Mouse (Mus musculus) myocyte (in vitro differentiated cells): ENCODE data around the gene Ece2. TPM values are rescaled to one million over a fixed set of nuclear protein-coding genes. Genes with fewer than 3 reads are reported as not detected.

Experiments used
- H3K27me3 ChIP-seq: one replicate; pipeline ENCODE4 v1.6.1; 2011; ENCODE audit not compliant: control insufficient read depth, insufficient read depth, insufficient read length
- H3K36me3 ChIP-seq: one replicate; pipeline ENCODE4 v1.6.1; 2011; ENCODE audit not compliant: control insufficient read depth, insufficient read depth
- H3K4me2 ChIP-seq: one replicate; pipeline ENCODE4 v1.6.1; 2011; ENCODE audit warnings: low read depth, control low read depth
- H3K4me3 ChIP-seq: one replicate; pipeline ENCODE4 v1.5.1; 2011; ENCODE audit warnings: mild to moderate bottlenecking, control low read depth, moderate library complexity
- H3K79me2 ChIP-seq: one replicate; pipeline ENCODE4 v1.6.1; 2011; ENCODE audit not compliant: control insufficient read depth, insufficient read depth
- H3ac ChIP-seq: one replicate; pipeline ENCODE4 v1.6.1; 2011; ENCODE audit not compliant: control insufficient read depth, insufficient read length
- CEBPB ChIP-seq: IDR thresholded peaks from 2 replicates; pipeline ENCODE4 v1.6.1; 2011; ENCODE audit warnings: mild to moderate bottlenecking, moderate library complexity; ENCODE audit not compliant: poor library complexity, insufficient read depth, severe bottlenecking
- E2F4 ChIP-seq: IDR thresholded peaks from one replicate; pipeline ENCODE4 v1.6.1; 2011; ENCODE audit warnings: mild to moderate bottlenecking, control low read depth, moderate library complexity; ENCODE audit not compliant: insufficient read depth
- MAX ChIP-seq: IDR thresholded peaks from one replicate; pipeline ENCODE4 v1.6.1; 2011; ENCODE audit warnings: low read depth, mild to moderate bottlenecking, control low read depth
- MYOD1 ChIP-seq, 3 experiments: IDR thresholded peaks; one replicate each; pipeline ENCODE4 v1.6.1; 2011; ENCODE audit warnings: control low read depth in 2 of 3, low read depth in 2 of 3, mild to moderate bottlenecking in 2 of 3, moderate library complexity in 1 of 3; ENCODE audit not compliant: insufficient read length in 2 of 3, control insufficient read depth in 1 of 3
- MYOG ChIP-seq, 3 experiments: IDR thresholded peaks; one replicate each; pipeline ENCODE4 v1.6.1; 2011; ENCODE audit warnings: control low read depth in 2 of 3, low read depth in 2 of 3, mild to moderate bottlenecking in 2 of 3; ENCODE audit not compliant: insufficient read length in 2 of 3, control insufficient read depth in 1 of 3, insufficient read depth in 1 of 3
- POLR2A ChIP-seq: IDR thresholded peaks from one replicate; pipeline ENCODE4 v1.6.1; 2011; ENCODE audit warnings: low read depth, mild to moderate bottlenecking, control low read depth, moderate library complexity; ENCODE audit not compliant: insufficient read length
- POLR2AphosphoS2 ChIP-seq: IDR thresholded peaks from one replicate; pipeline ENCODE4 v1.6.1; 2011; ENCODE audit warnings: low read depth, control low read depth; ENCODE audit not compliant: insufficient read length
- REST ChIP-seq: IDR thresholded peaks from one replicate; pipeline ENCODE4 v1.6.1; 2011; ENCODE audit warnings: mild to moderate bottlenecking, control low read depth, moderate library complexity; ENCODE audit not compliant: insufficient read depth, insufficient read length
- SRF ChIP-seq: IDR thresholded peaks from one replicate; pipeline ENCODE4 v1.6.1; 2011; ENCODE audit warnings: low read depth; ENCODE audit not compliant: control insufficient read depth, insufficient read length
- TCF12 ChIP-seq: IDR thresholded peaks from one replicate; pipeline ENCODE4 v1.6.1; 2011; ENCODE audit warnings: mild to moderate bottlenecking, control low read depth; ENCODE audit not compliant: poor library complexity, insufficient read depth, severe bottlenecking
- TCF3 ChIP-seq: IDR thresholded peaks from one replicate; pipeline ENCODE4 v1.6.1; 2011; ENCODE audit warnings: low read depth, control low read depth; ENCODE audit not compliant: insufficient read length
- USF1 ChIP-seq: IDR thresholded peaks from one replicate; pipeline ENCODE4 v1.6.1; 2011; ENCODE audit warnings: low read depth, mild to moderate bottlenecking, control low read depth, moderate library complexity
- polyA plus RNA-seq: library from polyadenylated mRNA; unstranded; fragments of >200 nt; fragmentation: generic; extraction: Trizol; gene quantifications from one replicate; pipeline ENCODE4 v1.2.1, GENCODE M21; 2012; ENCODE audit warnings: missing spikeins

The Ece2 gene
- polyA plus RNA-seq, 1 experiment: 2.6 TPM

DNA sequence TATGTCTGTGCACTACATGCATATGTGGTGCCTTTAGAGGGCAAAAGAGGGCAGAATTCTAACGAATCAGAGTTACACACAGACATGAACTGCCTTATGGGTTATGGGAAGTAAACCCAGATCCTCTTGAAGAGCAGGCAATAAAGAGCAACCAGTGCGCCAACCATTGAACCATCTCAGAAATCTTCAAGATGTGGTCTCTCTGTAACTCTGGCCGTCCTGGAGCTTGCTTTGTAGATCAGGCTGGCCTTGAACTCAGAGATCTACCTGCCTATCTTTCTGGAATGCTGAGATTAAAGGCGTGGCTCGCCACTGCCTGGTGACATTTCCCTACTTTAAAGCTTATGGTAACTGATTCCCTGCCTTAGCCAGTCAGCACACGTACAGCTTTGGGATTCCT, 42.3 kb downstream of the Ece2 start:
- TF ChIP-seq MYOD1 (IDR thresholded peaks at IDR 0.05; ENCODE audit: control insufficient read depth in 1 of 3, insufficient read length in 2 of 3, low read depth in 2 of 3): no peak
- no peak for TF ChIP-seq MYOG (IDR thresholded peaks at IDR 0.05; ENCODE audit: control insufficient read depth in 1 of 3, insufficient read depth in 1 of 3, insufficient read length in 2 of 3, low read depth in 2 of 3)
- TF ChIP-seq TCF3: no peak
- no peak for TF ChIP-seq POLR2AphosphoS2
- Histone ChIP-seq H3K36me3 (peaks cover 9% of the 10 kb centered on the region), H3ac (no peak overlapping the region), H3K27me3 (no peaks in the 10 kb centered on the region), H3K4me3 (peak overlapping the region; percentile 81), H3K79me2 (peaks cover 39% of the 10 kb centered on the region), H3K4me2 (peak overlapping the region; percentile 87)

DNA sequence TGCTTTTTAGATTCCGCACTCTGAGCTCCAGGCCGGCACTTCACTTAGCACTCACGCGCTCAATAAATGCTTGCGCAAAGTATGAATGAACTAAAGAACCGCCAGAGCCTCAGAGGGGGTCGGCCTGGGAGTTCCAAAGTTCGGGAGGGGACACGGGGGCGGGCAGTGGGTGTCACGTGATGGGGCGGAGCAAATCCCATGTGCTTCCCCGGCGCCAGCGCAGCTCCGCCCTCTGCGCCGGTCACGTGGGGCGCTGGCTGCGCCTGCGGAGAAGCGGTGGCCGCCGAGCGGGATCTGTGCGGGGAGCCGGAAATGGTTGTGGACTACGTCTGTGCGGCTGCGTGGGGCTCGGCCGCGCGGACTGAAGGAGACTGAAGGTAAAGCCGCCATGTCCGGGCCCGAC, 42.9 kb downstream of the Ece2 start:
- peaks cover 9% of the 10 kb centered on the region for H3K36me3 ChIP-seq
- peak overlapping the region; percentile 81 for H3K4me3 ChIP-seq
- TF ChIP-seq SRF: peak; percentile 34
- TF ChIP-seq MYOD1 (IDR thresholded peaks at IDR 0.05; ENCODE audit: control insufficient read depth in 1 of 3, insufficient read length in 2 of 3, low read depth in 2 of 3): peak in 1 of 3 experiments; percentile 27
- TF ChIP-seq CEBPB: no peak
- no peak for TF ChIP-seq TCF3
- peak; percentile 99 for TF ChIP-seq USF1
- TF ChIP-seq MAX: no peak
- TF ChIP-seq POLR2A: peak; percentile 91
- TF ChIP-seq POLR2AphosphoS2: peak; percentile 82
- no peak for TF ChIP-seq REST
- peak in 1 of 3 experiments; percentile 17 for TF ChIP-seq MYOG (IDR thresholded peaks at IDR 0.05; ENCODE audit: control insufficient read depth in 1 of 3, insufficient read depth in 1 of 3, insufficient read length in 2 of 3, low read depth in 2 of 3)
- no peak for TF ChIP-seq TCF12
- TF ChIP-seq E2F4: no peak

DNA sequence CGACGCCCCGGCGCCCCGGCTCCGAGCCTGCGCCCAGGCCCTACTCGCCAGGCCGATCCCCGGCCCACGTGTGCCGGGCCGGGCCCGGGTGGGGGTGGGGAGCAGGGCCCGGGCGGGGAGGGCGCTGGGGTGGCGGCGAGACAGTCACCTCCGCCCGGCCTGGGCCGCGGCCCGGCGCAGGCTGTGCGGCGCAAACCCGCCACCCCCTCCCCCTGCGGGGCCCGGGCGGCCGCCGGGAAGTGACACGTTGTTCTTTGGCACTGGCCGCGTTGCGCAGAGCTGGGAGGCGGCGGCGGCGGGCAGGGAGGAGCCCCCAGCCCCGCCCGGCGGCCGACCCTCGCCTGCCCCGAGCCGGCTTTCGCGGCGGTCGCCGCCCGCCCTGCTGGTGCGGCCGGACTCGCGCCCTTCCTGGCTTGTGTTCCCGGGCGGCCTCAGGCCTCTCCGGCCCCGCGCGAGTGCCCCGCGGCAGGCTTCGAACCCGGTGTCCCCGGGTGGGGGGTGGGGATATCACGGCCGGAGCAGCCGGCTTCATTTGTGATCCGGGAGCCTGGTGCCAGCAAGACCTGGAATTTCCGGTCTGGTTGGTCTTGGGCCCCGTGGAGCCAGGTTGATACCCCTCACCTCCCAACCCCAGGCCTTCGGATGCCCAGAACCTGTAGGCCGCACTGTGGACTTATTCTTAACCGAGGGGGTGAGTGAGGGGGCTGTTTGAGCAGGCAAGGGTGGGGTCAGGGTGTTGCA, 43.5 kb downstream of the Ece2 start:
- TF ChIP-seq SRF (no peak), E2F4 (no peak), TCF3 (no peak), POLR2A (no peak), TCF12 (no peak), MYOG (IDR thresholded peaks at IDR 0.05; ENCODE audit: control insufficient read depth in 1 of 3, insufficient read depth in 1 of 3, insufficient read length in 2 of 3, low read depth in 2 of 3) (no peak), REST (no peak), MYOD1 (IDR thresholded peaks at IDR 0.05; ENCODE audit: control insufficient read depth in 1 of 3, insufficient read length in 2 of 3, low read depth in 2 of 3) (no peak), MAX (no peak), CEBPB (no peak), POLR2AphosphoS2 (no peak)

More for the DNA sequence above, 42.9 kb downstream of the Ece2 start:
- H3K79me2 ChIP-seq: peaks cover 44% of the 10 kb centered on the region
- H3K4me2 ChIP-seq: peak overlapping the region; percentile 87
- peak overlapping the region; percentile 86 for H3ac ChIP-seq
- H3K27me3 ChIP-seq: no peaks in the 10 kb centered on the region

DNA sequence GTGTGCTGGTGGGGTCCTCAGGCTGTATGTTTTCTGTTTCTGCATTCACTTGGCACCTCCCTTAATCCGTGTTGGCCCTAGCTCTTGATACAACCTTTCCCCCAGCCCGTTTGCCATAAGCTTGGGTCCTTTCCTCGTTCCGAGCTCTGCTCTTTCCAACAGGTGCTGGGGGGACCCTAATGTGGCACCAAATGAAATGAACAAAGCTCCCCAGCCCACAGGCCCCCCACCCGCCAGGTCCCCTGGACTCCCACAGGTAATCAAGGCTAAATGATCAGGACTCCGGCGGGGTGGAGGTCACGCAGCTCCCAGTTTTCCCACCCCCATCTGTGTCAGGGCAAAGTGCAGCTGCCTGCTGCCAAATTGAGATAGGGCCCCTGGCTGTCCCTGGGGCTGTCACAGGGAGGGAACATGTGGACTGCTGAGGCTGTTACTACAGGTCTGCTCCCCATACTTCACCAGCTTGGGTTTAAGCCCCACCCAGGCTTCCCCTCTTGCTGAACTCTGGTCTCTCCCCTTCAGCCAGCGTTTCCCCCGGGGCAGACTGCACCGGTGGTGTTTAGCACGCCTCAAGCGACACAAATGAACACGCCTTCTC, 44.2 kb downstream of the Ece2 start:
- peak overlapping the region; percentile 95 for H3K4me2 ChIP-seq
- H3ac ChIP-seq: peak overlapping the region; percentile 86
- TF ChIP-seq REST (no peak), MYOG (IDR thresholded peaks at IDR 0.05; ENCODE audit: control insufficient read depth in 1 of 3, insufficient read depth in 1 of 3, insufficient read length in 2 of 3, low read depth in 2 of 3) (peak in 1 of 3 experiments; percentile 17)
- H3K4me3 ChIP-seq: peak overlapping the region; percentile 81
- peaks cover 50% of the 10 kb centered on the region for H3K79me2 ChIP-seq
- H3K36me3 ChIP-seq: peaks cover 14% of the 10 kb centered on the region
- H3K27me3 ChIP-seq: no peaks in the 10 kb centered on the region

More for the DNA sequence above, 43.5 kb downstream of the Ece2 start:
- Histone ChIP-seq H3K79me2 (peaks cover 44% of the 10 kb centered on the region), H3K4me2 (peak overlapping the region; percentile 95), H3K36me3 (peaks cover 9% of the 10 kb centered on the region), H3K4me3 (peak overlapping the region; percentile 81), H3K27me3 (no peaks in the 10 kb centered on the region), H3ac (peak overlapping the region; percentile 86)

DNA sequence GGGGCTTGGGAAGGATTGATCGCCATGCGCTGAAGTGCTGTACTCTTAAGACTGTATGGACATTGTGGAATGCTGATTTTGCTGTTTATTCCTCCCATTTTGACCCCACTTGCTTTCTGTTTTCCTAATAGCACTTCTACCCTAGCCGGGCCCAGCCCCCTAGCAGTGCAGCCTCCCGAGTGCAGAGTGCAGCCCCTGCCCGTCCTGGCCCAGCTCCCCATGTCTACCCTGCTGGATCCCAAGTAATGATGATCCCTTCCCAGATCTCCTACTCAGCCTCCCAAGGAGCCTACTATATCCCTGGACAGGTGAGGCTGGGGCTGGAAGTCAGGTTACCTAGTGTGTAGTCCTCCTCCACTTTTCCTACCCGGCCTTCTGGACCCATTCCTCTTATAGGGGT, 45.6 kb downstream of the Ece2 start:
- no peak for TF ChIP-seq E2F4
- no peak for TF ChIP-seq MAX
- TF ChIP-seq CEBPB: no peak
- no peak for TF ChIP-seq TCF3
- TF ChIP-seq SRF: no peak
- no peak for TF ChIP-seq REST
- TF ChIP-seq TCF12: no peak
- no peak for TF ChIP-seq MYOD1 (IDR thresholded peaks at IDR 0.05; ENCODE audit: control insufficient read depth in 1 of 3, insufficient read length in 2 of 3, low read depth in 2 of 3)
- no peak for TF ChIP-seq POLR2AphosphoS2
- no peak for TF ChIP-seq MYOG (IDR thresholded peaks at IDR 0.05; ENCODE audit: control insufficient read depth in 1 of 3, insufficient read depth in 1 of 3, insufficient read length in 2 of 3, low read depth in 2 of 3)
- no peak for TF ChIP-seq POLR2A
- no peak for TF ChIP-seq USF1
- no peaks in the 10 kb centered on the region for H3K27me3 ChIP-seq
- H3K79me2 ChIP-seq: peaks cover 56% of the 10 kb centered on the region
- H3K36me3 ChIP-seq: peaks cover 24% of the 10 kb centered on the region
- H3ac ChIP-seq: no peak overlapping the region
- H3K4me3 ChIP-seq: peak overlapping the region; percentile 81
- peak overlapping the region; percentile 95 for H3K4me2 ChIP-seq
